Mouse (Mus musculus) right cerebral cortex, postnatal 10 days (tissue): Measurements from ENCODE around the gene Nxpe3.

Experiments used
- DNase-seq, 2 experiments: peaks; one replicate each; pipeline ENCODE4 v3.0.0; 2021; ENCODE audit warnings: low spot score in 2 of 2

Gene Nxpe3

DNA sequence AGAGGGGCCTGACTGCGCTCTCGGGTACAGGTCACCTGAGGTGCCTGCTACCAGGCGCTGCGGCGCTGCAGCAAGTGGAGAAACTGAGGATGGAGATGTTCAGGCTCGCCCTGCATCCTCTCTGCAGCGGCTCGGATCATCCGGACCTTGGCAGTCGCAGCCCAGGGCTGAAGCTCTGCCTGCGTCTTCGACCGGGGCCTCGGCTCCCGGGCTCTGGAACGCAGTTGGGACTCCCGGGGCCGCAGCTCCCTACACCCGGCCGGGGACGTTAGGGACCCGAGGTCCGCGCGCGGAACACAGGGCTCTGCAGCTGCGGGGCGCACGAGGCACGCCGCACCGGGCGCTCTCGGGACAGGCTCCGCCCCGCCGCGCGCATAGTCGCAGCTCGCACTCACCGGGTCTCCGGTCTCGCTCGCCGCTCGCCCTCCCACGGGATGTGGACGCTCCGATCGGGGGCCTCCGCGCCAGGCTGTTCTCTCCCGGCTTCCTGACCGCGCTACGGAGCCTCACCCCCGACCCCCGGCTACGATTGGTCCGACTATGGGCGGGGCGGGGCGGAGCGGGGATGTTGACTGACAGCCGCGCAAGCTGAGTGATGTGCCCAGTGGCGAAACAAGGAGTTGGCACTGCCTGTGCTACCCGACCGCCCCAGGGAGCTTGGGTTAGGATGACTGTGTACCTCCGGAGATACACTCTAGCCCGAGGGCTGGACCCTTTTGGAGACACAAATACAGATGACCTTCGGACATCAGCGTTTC, at the start of gene Nxpe3:
Gene Nxpe3 (minus strand): TSS at position 393 of the 758 bp plus-strand sequence.
- peak; percentile 92 to 94 for DNase-seq

DNA sequence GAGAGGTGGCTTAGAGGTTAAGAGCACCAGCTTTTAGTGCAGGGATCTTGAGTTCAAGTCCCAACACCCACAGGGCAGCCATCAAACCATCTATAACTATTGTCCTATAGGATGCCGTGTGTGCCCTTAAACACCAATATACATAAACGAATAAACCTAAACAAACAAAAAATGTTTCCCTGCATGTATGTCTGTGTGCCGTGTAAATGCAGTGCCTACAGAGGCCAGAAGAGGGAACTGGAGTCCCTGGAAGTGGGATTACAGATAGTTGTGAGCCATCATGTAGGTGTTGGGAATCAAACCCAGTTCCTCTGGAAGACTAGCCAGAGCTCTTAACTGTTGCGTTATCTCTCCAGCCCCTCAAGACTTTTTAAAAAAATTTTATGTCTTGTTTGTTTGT, 45.7 kb upstream of the Nxpe3 start:
- no peak for DNase-seq

DNA sequence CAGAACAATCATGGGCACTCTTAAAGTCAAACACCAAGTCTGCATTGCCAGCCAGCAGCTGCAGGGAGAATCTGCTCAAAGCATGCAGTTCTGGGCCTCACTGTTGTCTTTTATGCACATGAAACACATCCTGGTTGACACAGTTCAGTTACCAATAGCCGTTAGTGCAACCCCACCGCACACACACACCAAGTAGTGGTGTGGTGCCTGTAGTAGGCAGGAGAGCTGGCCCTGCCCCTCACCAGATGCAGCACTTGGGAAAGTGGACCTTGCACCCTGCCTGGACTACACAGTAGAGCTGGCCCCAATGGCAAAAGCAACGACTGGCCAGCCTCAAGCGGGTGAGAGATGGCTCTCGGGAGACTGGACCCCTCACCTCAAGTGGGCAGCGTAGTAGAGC, 44.6 kb upstream of the Nxpe3 start:
- DNase-seq, result no peak

DNA sequence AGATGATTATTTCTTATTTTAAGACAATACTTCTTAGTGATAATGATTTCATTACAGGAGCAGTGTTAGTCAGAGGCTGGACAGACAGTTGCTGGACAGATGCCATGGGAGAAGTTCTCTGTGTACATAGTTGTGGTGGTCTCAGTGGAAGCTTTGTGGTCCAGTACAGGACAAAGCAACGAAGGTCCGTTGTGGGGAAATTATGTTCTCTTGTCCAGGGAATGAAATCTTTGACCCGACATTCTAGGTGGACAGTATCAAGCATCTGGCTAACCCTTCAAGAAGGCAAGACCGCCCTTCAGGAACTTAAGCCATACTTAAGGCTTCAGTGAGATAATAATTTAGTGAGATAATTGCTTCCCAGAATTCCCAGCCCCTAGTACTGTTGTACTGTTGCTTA, 43.7 kb upstream of the Nxpe3 start:
- DNase-seq, result no peak

DNA sequence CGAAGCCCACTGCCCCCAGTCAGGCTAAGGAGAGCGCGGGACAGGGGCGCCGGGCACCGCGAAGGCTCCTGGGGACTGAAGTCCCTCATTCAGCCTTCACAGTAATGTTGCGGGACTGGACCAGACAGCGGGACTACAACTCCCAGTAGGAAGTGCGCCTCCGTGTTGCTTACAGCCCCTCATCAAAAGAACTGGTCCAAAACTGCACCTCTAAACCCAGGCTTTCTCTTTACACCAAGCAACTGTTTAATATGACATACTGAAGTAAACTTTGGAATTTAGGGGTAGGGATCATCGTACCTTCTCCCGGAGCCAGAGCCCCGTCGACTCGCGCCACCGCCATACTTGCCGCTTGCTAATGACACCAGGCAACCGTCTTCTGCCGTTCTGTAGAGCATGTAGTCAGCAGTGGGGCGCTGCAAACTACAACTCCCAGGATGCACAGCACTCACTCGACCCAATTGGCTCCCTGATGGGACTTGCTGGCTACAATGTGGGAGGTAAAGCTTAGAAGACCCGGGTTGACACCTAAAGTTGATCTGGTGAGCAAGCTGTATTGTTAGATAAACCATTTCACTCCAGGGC, 39.5 kb upstream of the Nxpe3 start, which contains the start of gene Cep97:
Gene Cep97 (minus strand): TSS at position 403 of the 585 bp plus-strand sequence.
- peak; percentile 94 to 97 for DNase-seq

DNA sequence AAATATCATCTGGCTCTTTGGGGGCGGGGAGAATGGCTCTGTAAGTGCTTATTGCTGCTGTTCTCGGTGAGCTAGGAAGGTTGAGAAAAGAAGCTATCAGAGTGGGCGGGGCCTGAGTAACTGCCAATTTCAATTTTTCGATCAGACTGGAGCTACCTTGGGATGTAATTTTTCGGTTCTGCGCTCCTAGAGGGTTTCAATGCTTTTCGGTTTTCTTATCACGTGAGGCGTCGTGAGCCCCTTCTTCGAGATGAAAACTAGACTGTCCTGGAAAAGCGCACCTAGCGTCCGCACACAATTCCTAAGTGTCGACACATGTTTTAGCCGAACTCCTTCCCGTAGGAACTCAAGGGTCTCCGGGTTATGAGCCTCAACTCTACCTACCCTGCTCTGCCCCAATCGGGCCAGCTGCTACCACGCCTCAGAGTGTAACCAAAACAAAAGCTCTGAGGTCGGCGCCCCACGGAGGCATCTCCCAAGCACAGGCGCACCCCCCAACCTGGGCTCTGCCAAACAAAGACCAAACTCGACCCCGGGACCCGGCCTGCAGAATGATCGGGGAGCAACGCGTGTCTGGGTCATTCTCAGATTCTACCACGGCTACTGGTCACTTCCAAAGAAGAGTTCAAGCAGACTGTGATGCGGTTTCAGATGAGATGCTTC, 38.7 kb upstream of the Nxpe3 start:
- DNase-seq, result peak; percentile 64 to 68

DNA sequence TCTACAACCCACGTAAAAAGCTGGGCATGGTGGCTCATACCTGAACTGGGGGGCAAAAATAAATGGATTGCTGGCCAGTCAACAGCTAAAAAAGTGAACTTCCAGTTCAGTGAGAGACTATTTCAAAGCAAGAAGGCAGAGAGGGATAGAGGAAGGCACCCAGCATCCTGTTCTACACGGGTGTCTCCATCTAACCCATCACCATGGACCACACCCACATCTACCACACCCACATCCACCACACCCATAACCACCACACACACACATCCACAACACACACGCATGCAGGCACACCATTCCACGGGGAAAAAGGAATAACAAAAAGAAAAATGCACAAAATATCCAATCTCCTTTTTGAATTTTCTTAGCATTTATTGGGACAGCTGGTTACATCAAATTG, 28.9 kb upstream of the Nxpe3 start:
- no peak for DNase-seq

DNA sequence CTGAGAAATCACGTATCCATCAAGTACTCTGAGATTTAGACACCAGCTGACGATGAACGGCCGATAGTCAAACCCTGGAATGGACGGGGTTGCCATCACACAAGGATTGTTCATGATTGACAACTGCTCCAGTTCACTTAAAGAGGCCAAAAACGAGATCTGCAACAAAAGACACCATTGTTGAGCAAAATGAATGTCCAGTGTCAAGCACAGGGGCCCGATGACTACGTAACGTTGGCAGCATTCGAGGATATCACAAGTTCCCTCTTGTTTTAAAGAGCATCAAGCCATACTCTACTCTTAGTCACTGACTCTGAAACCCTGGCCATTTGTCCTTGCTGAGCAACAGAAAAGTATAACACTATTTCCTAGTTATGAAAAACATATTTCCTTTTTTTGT, 27.0 kb upstream of the Nxpe3 start:
- no peak for DNase-seq

DNA sequence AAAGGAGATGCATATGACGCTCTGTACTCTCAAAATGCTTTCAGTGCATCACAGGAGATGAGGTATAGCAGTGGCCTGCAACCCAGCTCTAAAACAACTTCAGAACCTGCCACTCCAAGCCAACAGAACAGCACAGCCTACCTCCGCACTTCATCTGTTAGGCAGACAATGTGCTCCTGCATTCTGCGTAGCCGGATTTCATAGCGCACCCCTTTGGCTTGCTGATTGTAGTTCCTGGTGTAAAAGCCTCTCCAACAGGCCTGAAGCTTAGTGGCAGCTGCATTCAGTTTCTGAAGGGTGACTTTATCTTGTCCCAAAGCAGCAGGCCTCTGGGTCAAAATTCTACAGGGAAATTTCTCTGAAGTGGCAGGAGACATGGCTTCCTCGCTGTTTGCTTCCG, 19.6 kb upstream of the Nxpe3 start:
- DNase-seq, result no peak

DNA sequence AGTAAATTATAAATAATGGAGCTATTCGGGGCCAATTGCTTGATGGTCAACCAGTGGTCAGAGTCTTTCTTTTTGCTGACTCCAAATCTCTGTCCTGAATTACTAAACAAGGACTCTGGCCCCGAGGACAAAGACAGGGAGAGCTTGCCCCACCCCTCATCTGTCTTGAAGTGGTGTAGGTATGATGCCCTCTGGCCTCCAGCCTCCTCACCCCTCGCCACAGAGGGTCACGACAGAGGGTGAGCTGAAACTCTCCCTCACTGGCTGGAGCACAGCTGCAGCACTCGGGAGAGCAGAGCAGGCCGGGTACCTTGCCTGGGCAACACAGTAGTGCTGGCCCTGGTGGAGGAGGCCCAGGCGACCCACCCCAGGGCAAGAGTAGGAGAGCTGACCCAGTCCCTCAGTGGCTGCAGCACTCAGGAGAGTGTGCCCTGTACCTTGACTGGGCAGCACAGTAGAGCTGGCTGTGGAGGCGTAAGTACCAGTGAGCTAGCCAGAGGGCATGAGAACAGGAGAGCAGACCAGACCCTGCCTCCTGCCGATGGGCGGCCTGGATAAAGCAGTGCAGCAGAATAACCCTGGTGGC, 15.2 kb upstream of the Nxpe3 start:
- no peak for DNase-seq

DNA sequence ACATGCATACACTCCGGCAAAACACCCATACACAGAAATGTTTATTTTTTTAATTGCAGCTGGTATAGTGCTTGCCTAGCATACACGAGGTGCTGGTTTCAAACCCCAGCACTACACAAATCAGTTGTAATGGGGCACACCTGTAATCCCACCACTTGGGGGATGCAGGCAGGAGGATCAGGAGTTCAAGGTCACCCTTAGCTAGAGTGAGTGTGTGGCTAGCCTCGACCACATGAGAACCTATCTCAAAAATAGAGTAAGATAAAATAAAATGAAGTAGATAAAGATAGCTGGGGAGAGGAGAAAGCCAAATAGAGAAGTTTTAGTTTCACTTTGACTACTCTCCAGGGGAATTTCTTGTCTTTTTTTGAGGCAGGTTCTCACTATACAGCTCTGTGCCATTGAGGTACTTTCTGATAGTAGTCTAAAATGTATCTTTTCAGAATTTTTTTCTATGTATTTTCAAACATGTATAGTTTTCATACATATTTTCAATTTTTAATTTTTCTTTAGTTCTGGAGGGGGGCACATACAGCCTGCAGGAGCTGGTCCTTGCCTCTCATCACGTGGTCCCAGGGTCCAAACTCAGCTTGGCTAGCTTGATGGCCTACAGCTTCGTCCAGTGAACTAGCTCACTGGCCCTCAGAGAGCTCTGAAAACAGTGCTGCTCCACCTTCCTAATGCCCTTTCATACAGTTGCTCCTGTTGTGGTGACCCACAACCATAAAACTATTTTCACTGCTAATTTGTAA, 12.0 kb upstream of the Nxpe3 start:
- DNase-seq, result no peak

DNA sequence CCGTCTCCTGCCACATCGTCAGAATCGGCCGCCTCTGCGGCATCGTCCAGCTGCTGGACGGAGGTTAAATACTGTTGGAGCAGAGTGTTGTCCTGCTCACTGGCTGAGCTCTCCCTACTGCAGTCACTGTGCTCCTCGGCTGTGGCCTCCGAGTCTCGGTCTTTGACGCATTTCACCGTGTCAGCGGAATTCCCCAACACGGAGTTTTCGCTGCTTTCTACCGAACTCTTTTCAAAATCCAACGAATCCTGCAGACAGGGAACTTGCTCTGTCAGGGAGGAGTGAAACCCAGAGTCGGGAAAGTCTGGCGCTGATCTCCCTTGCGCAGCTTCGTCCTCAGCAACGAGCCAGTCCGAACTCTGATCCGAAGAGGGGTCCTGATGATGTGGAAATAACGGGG, 10.3 kb upstream of the Nxpe3 start:
- DNase-seq, result no peak

DNA sequence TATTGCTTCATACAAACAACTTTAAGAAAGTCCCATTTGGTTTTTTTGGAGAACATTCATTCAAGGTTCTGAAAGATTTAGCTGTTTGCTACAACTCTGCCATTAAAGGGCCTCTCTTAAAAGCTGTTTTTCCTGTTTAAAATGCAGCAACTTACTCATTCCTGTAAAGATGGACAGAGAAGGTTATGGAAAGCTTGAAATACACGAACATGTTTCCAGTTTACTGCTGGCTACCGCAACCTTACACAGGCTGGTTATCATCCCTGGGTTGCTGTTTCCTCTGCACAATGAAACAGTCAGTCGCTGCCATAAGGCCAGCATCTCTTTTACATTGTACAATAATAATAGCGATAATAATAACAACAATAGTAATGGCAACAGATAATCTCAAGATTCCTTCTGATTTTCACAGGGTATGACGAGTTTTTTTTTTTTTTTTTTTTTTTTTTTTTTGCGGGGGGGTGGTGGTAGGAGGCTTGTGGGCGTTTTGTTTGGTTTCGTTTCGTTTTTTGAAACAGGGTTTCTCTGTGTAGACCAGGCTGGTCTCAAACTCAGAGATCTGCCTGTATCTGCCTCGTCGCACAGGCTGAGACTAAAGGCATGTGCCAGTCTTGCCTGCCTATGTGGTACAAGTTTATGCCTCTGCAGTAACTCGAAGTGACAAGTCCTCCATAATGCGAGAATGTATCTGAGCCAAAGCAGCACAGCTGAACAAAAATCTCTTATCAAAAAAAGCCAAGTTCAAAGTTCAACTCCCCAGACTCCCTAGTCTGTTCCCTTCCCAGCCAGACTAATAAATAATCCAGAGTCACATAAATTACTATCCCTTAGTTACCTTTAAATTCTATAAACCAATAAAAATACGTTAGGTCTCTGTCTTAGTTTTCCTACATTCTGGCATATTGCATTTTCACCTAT, 7.0 kb upstream of the Nxpe3 start:
- DNase-seq, result no peak

DNA sequence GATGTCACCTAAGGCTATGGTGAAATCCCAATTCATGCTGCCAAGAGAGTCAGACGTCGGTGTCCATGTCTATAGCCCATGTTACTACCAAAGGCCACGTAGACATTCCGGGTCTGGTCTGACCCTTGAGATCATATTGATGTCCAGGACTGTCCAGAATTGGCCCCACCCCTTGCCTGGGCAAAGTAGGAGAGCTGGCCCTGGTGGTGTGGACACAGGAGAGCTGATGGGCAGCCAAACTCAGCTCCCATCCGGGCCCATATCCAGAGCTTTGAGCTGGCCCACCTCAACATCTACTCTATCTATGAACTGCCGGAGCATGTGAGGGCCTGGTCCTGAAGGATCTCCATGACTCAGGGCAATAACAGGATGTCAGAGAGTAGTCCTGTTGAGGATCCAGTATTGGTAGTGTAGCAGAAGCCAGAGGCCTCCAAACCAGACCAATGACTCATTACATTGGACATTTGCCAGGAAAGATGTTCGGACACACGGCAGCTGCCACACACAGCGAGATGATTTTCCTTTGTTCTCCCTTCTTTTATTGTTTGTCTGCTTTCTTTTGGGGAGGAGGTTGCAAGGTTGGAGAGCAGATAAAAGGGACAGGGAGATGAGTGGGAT, 3.4 kb upstream of the Nxpe3 start:
- no peak for DNase-seq

DNA sequence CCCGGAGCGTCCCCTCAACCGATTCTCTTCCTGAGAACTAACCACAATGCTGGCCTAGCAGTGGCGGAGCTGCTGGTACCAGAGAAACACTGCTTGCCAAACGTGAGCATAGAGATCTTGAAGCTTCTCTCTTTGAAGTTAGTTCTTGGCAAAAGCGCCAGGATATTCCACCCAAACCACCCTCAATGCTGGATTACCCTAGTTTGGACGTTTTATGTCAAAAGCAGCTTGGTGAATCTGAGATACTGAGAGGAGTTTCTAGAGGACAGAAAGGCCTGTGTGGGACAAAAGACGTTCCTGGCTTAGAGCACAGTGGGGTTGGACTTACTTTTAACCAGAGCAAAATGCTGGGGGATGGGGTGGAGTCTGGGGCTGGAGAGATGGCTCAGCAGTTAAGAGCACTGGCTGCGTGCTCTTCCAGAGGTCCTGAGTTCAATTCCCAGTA, 588 bp upstream of the Nxpe3 start:
- DNase-seq, result peak; percentile 36 to 42

DNA sequence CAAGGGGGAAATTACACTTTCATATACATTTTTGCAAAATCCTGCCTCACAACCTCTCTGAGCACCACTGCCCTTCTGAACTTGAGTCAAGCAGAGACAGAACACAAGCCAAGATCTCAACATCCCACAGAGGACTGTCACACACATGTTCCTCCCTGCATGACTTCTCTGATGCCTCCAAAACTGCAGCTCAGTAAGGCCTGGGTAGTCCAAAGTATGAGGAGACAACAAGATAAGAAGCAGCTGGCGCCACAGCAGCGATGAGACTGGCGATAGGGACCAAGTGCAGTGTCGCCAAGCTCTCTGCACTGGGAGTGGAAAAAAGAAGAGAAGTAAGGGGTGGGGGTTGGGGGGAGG, 571 bp downstream of the Nxpe3 start:
- peak; percentile 40 to 43 for DNase-seq

DNA sequence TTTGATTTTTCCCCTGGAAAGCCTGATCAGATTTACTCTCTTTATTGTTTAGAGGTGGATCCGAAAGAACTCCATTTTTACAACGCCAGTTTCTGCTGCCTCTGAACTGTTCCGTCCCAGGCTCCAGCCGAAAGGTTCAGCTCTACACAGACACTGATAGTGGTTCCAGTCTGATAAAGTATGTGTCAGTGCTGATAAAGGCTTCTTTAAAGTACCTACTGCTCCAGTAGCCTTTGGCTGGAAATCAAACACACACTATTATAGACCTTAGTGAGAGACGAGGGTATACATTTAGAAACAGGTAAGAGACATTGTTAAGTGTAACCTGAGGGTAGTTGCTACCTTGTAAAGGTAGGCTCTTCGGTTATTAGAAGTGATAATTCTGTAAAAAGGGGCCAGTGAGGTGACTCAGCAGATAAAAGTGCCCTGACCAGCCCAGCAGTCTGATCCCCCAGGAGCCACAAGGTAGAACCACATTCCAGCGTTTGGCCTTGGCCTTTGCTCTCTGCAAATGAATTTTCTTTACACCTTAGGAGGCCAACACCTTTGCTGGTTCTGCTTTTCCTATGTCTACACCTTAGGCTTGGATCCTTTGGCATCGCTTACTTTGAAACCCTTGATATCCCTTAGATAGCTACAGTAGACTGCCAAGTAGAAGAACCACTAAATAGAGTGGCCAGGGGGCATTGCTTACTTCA, 1.5 kb downstream of the Nxpe3 start:
- no peak for DNase-seq

DNA sequence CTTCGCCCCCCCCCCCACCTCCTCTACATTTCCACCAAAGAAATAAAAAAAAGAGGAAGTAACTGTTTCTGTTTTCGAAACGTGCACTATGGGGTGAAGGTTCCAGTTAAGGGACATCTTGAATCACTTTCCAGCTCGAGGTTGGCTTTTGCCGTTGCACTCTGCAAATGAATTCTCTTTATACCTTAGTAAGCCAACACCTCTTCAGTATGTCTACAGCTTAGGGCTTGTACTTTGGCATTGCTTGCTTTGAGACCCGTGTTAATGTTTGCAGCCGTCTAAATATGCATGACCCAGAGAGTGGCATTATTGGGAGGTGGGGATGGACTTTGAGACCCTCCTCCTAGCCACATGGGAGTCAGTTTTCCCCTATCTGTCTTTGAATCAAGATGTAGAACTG, 2.6 kb downstream of the Nxpe3 start:
- no peak for DNase-seq

DNA sequence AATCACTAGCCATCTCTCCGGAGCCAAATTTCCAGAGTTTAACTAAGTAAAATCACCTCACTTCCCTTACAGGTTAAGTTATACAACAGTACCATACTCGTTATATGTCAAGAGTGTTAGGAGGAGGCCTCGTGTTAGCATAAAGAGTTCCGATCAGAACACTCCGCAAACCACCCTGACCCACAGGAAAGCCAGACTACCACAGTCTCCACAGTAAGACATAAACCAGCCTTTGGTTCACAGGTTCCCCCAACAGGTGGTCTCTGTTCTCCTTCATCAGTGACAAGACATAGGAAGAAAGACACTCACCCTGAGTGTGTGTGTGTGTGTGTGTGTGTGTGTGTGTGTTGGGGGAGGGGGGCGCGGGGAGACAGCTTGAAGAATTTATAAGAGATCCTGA, 3.7 kb downstream of the Nxpe3 start:
- DNase-seq, result no peak
